Mouse (Mus musculus): ENCODE data around the gene Tex2.
"Not testable (repeated sequence)": the region's sequence is repeated elsewhere in the genome, so short reads cannot be mapped to it uniquely, and the experiment has no call there.

Gene Tex2

GRCm38 (mm10) chr11:106618768-106619167, 5.5 kb upstream of the Tex2 start:
- not testable (repeated sequence) for DNase-seq

- no peak for DNase-seq
Measured at GRCm38 (mm10) chr11:106617821-106618580, 4.8 kb upstream of the Tex2 start.

GRCm38 (mm10) chr11:106615561-106615960, 2.3 kb upstream of the Tex2 start:
- DNase-seq, result no peak

GRCm38 (mm10) chr11:106614339-106614645, 1.1 kb upstream of the Tex2 start:
- DNase-seq, result peak; percentile 37 to 42

- peak in 1 of 2 experiments; percentile 22 for DNase-seq
Measured at GRCm38 (mm10) chr11:106613638-106614338, 565 bp upstream of the Tex2 start.

GRCm38 (mm10) chr11:106612209-106612960, 838 bp downstream of the Tex2 start:
- peak in 1 of 2 experiments; percentile 69 for DNase-seq

- DNase-seq, result no peak
Measured at GRCm38 (mm10) chr11:106609731-106610130, 3.5 kb downstream of the Tex2 start.

- no peak for DNase-seq
Measured at GRCm38 (mm10) chr11:106607316-106607715, 5.9 kb downstream of the Tex2 start.

- no peak for DNase-seq
Measured at GRCm38 (mm10) chr11:106606042-106606441, 7.2 kb downstream of the Tex2 start.

- no peak for DNase-seq
Measured at GRCm38 (mm10) chr11:106603230-106603629, 10.0 kb downstream of the Tex2 start.

GRCm38 (mm10) chr11:106600124-106600523, 13.1 kb downstream of the Tex2 start:
- no peak for DNase-seq

GRCm38 (mm10) chr11:106599345-106599744, 13.9 kb downstream of the Tex2 start:
- DNase-seq, result no peak

- DNase-seq, result no peak
Measured at GRCm38 (mm10) chr11:106598339-106598738, 14.9 kb downstream of the Tex2 start.

GRCm38 (mm10) chr11:106597737-106598330, 15.4 kb downstream of the Tex2 start:
- no peak for DNase-seq

GRCm38 (mm10) chr11:106591183-106591582, 22.0 kb downstream of the Tex2 start:
- DNase-seq, result no peak

GRCm38 (mm10) chr11:106590143-106590542, 23.1 kb downstream of the Tex2 start:
- no peak for DNase-seq

- no peak for DNase-seq
Measured at GRCm38 (mm10) chr11:106588781-106589180, 24.4 kb downstream of the Tex2 start.

- no peak for DNase-seq
Measured at GRCm38 (mm10) chr11:106587786-106588519, 25.3 kb downstream of the Tex2 start.

- DNase-seq, result no peak
Measured at GRCm38 (mm10) chr11:106583801-106584200, 29.4 kb downstream of the Tex2 start.

GRCm38 (mm10) chr11:106581357-106581756, 31.9 kb downstream of the Tex2 start:
- DNase-seq, result no peak

- DNase-seq, result no peak
Measured at GRCm38 (mm10) chr11:106580468-106580867, 32.8 kb downstream of the Tex2 start.

- DNase-seq, result no peak
Measured at GRCm38 (mm10) chr11:106579957-106580356, 33.3 kb downstream of the Tex2 start.

GRCm38 (mm10) chr11:106579146-106579545, 34.1 kb downstream of the Tex2 start:
- no peak for DNase-seq
